Mouse (Mus musculus) adrenal gland (tissue): Measurements from ENCODE around the gene Psmb10.

Source experiments
- microRNA-seq, 2 experiments: library from miRNA; unstranded; fragments of <30 nt; microRNA quantifications; one replicate each; pipeline ENCODE4; 2019

The Psmb10 gene

Small RNAs within 50 kb of the gene (microRNA-seq; reads per million reads assigned to microRNA genes)
- 0.11 to 0.12 reads per million in 2 experiments for gene Mir7074
